Mouse (Mus musculus) adrenal gland, adult (tissue): ENCODE measurements around the gene Gm11541.

Source experiments
- DNase-seq, 2 experiments: peaks; one replicate each; pipeline ENCODE4 v3.0.0; 2022 to 2023; ENCODE audit warnings: low spot score in 1 of 2; ENCODE audit not compliant: inconsistent age in 2 of 2

The Gm11541 gene

DNA sequence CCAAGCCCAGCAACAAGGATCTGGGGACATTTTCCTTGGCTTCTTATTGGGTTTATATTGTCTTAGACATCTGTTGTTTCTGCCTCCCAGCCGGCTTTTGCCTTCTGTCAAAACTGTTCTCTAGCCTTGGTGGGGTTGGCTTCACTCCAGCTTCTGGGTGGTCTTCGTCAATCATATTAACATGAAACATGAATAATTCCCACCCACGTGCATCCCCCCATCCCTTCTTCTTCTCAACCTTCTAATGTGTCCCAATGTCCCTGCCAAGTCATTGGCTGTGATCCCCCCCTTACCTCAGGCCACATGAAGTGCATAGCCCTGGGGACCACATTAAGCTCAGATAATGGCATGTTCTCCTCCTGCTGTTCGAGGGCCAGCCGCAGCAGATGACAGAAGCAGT, at the start of gene Gm11541:
TSS of gene Gm11541 (minus strand) at position 28 of the 400 bp plus-strand sequence.
- no peak for DNase-seq

DNA sequence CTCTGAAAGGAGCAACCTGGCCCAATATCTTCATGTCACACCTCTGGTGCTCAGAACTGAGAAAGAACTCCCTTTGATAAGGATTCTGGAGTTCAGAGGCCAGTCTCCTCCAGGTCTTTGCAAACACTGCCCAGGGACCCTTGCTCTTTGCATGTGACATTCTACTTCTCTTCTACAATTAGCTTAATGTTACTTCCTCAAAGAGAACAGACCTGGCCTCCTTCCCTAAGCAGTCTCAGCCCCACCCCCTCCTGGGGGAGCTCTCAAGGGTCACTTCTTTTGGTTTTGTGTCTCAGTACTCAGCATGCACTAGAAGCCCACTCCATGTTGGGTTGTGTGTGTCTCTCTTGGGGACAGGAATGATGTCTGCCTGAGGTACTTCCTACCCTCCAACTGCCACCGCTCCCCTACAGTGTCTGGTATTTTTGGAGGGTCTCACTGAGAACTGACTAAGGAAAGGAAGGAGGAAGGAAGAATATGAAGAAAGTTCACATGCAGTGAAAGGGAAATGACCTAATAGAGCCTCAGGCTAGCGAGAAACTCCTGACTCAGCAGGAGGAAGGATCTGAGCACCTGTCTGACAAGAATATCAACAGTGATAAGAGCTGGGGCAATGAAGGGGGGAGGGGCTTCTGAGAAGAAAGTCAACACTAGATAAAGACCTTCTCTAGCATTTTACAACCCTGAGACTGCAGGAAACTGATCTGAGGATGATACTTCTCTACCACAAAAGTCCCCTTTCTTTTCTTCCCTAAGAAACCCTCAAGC, 48.8 kb upstream of the Gm11541 start:
- DNase-seq: no peak

DNA sequence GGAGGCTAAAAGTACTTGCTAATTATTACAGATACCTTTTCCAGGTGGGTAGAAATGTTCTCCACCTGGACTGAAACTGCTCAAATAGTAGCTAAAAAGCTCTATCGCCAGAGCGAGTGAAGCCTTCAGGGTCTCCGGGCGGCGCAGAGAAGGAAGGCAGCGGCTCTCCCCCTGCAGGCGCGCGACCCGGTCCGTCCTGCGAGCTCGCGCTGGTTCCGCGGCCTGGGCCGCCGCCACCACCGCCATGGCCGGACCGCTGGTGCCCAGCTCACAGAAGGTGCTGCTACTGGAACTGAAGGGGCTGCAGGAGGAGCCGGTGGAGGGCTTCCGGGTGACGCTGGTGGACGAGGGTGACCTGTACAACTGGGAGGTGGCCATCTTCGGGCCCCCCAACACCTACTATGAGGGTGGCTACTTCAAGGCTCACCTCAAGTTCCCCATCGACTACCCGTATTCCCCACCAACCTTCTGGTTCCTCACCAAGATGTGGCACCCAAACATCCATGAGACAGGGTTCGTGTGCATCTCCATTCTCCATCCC, 37.5 kb upstream of the Gm11541 start, which contains the start of gene Cdc34b:
TSS of gene Cdc34b (plus strand) at position 51 of the 541 bp plus-strand sequence.
- no peak for DNase-seq

DNA sequence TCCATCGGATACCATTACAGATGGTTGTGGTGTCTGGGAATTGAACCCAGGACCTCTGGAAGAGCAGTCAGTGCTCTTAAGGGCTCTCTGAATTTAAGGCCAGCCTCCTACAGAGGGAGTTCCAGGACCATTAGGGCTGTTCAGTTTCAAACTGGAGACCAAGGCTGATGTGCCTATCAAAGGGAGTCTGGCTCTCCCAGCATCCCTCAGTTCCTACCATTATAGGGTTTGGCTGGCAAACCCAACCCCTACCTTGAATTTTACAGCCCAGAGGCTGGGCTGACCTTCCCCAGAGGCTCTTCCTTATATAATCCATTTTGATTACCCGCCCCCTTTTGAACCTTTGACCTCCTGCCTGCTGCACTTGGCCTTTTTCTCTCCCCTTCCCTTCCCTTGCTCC, 31.4 kb upstream of the Gm11541 start:
- no peak for DNase-seq

DNA sequence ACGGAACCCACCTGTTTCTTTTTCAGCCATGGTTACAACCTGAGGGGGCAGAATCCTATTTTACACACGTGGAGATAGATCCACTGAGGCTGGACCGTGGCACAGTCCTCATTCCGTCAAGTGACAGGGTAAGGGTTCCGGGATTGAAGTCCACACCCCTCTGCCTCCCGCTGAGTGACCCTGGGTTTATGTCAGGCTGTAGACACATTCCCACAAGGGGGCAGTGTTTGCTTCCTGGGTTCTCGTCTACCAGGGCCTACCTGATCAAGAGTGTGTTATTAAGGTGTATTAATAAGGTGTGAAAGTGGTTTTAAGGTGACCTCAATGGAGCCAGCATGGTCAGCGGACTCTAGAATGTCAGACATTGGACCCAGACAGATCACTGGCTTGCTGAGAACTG, 28.5 kb upstream of the Gm11541 start:
- peak; percentile 57 to 85 for DNase-seq

DNA sequence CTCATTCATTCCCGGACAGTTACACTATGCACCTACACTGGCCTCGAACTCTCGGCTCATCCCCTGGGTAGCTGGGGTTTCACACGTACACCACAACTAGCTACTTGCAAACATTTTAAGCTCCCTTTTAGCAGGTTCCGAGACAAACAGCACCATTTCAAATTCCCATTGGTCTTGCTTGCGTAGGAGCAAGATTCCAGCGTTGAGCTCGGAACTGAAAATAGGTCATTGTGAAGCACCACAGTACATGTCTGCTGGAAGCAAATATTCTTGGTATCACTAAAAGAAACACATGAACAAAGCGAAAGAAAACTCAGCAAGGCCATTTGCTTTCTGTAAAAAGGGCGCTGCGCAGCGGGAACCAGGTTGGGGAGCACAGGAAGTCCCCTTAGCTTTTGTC, 26.9 kb upstream of the Gm11541 start:
- peak in 1 of 2 experiments; percentile 27 for DNase-seq

DNA sequence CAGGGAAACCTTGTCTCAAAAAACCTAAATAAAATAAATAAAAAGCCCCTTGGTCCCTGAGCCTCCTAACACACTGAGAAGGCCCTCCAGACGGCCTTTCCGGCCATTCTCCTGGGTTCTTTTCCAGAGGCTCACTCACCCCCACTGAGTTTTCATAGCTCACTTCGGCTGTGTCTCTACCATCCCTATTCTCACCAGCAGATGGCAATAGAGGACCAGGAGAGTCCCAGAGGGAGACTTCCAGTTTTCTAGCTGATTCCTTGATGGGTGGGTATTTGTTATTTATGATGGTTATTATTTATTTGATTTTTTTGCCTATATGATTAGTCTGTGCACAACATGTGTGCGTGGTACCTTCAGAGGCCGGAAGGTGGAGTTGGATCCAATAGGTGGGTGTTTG, 26.0 kb upstream of the Gm11541 start:
- peak; percentile 60 to 90 for DNase-seq

DNA sequence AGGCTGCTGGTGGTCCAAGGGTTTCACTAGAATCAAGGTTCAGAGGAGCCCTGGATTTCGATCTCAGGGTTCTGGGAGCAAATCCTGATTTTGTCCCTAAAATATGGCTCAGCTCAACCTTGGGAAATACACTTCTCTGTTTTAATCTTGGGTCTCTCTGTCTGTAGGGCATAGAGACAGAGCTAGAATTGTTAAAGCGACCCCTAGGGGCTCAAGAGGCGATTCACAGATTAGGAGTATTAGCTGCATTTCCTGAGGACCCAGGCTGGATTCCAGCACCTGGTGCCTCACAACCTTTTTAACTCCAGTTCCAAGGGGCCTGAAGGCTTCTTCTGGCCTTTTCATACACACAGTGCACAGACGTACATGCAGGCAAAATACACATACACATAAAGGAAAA, 25.3 kb upstream of the Gm11541 start:
- no peak for DNase-seq

DNA sequence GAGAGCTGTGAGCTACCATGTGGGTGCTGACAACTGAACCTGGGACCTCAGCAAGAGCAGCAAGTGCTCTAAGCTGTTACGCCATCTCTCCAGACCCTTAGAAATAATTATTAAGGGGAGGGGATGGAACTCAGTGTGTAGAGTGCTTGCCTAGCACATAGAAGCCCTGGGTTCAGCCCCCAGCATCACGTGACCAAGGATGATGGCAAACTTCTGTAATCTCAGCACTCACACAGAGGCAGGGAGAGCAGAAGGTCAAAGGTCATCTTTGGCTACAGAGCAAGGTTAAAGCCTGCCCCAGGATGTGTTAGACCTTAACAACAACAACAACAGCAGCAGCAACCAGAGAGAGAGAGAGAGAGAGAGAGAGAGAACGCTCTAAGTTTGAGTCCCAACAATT, 24.2 kb upstream of the Gm11541 start:
- no peak for DNase-seq

DNA sequence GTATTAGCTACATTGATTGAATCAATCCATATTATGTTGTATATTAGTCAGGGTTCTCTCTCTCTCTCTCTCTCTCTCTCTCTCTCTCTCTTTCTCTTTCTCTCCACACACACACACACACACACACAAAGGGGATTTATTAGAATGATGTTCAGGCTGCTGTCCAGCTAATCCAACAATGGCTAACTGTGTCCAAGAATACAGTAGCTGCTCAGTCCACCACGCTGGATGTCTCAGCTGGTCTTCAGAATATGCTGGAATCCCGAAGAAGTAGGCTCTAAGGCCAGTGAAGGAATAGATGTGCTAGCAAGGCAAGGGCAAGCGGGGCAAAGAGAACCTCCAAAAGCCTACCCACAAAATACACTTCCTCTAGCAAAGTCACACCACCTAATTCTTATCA, 23.0 kb upstream of the Gm11541 start:
- no peak for DNase-seq

DNA sequence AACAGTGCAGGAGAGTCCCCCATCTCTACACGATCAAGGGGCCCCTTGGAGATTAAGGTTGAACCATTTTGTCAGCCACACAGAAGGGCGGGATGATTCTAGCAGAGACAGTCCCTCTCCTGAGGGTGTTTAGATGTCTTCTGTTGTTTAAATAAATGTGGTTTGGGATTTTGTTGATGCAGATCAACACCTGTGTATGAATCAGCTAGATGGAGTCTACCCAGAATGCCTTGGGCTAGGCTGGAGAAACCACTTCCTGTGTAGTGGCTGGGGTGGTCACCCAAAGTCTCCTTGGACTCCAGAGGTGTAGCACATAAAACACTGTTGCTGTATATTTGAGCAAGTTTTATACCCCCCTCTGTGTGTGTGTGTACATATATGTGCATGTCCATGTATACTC, 14.9 kb upstream of the Gm11541 start:
- DNase-seq: no peak

DNA sequence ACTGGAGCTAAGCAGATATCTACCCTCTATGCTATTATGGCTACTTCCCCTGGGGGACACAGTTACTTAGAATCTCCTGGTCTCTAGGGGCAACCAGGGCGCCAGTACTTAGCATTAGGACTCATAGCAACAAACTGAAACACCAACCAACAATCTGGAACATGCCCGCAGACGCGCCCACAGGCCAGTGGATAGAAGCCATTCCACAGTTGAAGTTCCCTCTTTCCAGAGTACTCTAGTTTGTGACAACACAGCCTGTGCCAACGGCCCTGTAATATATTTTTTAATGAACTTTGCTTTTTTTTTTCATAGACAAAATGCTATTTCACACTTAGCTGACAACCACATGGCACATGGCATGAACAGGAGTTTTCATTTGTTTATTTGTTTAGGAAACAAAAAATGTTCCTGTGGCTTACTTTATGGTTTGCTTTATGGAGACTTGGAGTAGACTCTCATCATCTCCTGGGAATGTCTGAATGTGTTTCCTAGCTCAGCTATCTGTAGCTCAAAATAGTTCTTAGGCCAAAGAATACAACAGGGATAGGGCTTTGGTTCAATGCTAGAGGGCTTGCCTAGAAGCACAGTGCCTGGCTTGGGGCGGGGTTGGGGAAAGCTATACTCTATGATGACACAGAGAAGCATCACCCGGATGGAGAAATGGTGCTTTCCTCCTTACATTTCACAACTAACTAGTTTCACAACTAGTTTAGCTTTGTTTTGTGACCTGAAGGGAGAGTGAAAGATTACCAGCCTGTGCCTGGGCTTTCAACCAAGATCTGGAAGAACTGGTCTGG, 14.0 kb upstream of the Gm11541 start:
- no peak for DNase-seq

DNA sequence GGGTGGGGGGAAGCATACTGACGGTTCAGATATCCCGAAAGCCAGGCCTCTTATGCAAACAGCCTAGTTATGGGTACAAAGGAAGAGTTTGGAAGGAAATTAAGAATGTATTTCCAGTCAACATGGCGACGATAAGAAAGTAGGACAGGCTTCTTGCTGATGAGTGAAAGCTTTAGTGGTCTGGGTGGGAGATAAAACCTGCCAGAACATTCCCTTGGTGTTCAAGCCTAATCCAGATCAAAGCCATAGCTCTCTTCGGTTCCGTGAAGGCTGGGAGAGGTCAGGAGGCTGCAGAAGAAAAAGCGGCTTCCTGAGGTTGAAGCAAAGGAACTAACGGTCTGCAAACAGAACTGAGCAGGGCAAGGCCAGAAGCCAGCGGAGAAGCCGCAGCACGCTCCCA, 12.9 kb upstream of the Gm11541 start:
- peak in 1 of 2 experiments; percentile 56 for DNase-seq

DNA sequence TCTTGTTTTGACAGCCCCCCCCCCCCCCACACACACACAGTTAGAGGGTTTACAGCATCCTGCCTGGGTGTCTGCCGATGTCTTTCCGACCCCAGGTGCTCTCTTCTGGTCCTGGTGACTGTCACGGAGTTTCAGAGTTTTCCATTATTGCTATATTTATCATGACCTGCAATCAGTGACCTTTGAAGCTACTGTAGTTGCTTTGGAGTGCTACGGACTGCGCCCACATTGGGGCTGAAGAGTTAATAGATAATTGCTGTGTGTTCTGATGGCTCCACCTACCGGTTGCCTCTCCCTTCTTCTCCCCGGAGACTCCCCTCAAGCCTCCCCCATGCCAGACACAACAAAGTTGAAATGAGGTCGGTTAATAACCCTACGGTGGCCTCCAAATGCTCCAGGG, 12.5 kb upstream of the Gm11541 start:
- DNase-seq: peak; percentile 41 to 75

DNA sequence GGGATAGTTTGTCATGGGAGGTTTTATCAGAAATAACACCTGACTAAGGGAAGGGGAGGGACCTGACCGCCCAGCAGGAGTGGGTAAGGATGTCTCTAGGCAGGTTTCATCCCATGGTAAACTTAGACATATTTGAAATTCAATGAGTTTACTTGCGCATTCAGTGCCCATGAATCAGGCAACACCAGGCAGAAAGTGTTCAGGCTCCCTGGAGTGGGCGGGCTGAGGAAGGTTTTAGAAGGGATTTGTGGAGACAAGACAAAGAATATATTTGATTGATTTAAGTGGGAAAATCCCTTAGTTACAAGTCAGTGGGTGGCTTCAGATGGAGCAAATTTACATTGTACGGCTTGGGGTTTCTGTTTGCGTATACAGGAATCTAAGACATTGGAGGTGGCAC, 11.3 kb upstream of the Gm11541 start:
- no peak for DNase-seq

DNA sequence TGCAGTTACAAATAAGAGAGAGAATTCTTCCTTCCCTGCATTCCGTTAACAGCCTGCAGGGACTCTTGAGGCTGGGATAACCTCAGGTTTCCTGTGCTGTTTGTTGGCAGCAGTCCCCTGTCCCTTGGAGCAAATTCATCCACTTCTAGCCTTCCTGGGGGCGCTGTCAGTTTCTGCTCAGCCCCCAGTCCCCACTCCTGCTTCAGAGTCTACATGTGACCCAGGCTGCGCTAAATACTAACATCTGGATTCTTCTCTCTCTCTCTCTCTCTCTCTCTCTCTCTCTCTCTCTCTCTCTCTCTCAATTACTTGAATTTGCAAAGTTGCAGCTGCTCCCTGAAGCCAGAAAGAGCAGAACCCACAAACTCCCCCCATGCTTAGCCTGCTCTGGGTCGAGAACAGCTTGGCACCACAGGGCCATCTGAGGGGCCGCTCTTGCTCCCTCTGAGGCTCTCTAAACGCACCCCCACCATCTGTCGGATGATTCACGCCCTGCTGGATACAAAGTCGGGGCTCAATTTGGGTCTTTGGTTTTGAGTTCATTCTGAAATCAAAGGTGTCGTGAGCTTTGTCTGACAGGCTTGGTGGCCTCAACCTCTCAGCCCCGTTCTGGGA, 9.1 kb upstream of the Gm11541 start:
- no peak for DNase-seq

DNA sequence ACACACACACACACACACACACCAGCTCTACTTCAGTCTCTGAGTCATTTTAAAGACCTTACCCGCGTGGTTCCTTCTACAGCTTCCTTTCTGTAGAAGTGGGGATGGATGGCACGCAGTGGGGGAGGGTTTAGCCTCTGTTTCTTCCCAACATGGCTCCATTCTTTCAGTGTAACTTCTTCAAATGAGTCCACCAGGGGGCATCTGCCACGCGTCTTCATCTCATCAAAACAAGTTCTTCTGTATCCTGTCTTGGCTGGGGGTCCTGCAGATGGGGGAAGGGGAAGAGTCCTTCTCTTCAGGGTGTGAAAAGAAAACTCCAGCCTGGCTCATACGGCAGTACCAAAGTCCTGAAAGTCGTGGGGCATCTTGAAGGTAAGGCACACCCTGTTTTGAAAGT, 279 bp downstream of the Gm11541 start:
- DNase-seq: no peak

DNA sequence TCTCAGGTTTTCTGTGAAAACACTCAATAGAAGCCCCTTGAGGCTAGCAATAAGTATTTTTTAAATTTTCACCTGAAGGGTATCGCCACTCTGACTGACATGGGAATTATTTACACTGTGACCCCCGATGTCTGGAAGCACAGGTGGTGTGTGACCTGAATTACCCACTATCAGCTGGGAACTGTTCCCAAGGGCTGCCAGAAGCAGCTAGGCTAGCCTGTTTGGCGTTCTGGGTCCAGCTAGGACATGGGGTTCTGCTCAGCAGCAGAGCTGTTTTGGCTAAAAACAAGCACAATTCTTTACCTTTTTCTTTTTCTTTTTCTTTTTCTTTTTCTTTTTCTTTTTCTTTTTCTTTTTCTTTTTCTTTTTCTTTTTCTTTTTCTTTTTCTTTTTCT, 2.1 kb downstream of the Gm11541 start:
- DNase-seq: no peak

DNA sequence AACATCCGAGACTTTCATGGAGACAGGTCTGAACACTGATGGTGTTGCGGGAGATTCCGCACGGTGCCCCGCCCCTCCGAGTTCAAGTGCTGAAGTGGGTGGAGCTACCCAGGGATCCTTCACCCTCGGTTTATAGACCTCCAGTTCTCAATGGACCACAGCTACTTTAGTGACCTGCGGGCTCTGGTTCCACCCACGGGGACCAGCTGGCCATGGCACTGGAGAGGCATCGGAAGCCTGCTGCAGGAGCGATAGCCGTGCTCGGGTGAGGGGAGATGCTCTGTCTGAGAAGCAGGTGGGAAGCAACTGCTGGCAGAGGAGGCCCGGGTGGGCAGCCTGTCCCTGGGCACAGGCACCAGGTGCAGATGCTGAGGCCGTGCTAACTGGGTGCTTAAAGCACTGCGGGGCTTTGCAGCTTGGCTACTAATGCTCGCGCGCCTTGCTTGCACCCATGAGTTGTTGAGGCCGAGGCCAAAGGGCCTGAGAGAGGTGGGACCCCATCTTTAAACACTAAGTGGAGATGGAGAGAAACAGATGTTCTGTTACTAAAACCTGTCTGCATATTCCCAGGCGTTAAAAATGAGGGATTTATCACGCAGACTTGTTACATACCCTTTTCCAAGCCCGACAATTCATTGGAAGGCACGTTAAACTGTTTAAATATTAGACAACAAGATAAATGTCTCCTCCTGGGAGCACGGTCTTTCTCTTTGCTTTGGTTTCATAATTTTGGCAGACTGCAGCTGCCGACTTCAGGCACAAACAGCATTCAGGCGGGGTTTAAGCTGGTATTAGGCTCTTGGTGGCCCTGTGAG, 2.7 kb downstream of the Gm11541 start:
- no peak for DNase-seq

DNA sequence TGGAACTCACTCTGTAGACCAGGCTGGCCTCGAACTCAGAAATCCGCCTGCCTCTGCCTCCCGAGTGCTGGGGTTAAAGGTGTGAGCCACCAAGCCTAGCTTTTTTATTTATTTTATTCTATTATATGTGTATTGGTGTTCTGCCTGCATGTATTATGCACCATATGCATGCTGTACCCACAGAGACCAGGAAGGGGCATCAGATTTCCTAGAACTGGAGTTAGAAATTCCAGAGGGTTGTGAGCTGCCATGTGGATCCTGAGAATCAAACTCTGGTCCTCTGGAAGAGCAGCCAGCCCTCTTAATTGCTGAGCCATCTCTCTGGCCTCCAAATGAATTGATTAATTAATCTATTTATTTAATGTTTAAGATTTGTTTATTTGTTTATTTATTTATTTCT, 4.9 kb downstream of the Gm11541 start:
- DNase-seq: no peak
